Comparison of ENCODE assay signal across 8 mouse cellular contexts in the genomic region with DNA sequence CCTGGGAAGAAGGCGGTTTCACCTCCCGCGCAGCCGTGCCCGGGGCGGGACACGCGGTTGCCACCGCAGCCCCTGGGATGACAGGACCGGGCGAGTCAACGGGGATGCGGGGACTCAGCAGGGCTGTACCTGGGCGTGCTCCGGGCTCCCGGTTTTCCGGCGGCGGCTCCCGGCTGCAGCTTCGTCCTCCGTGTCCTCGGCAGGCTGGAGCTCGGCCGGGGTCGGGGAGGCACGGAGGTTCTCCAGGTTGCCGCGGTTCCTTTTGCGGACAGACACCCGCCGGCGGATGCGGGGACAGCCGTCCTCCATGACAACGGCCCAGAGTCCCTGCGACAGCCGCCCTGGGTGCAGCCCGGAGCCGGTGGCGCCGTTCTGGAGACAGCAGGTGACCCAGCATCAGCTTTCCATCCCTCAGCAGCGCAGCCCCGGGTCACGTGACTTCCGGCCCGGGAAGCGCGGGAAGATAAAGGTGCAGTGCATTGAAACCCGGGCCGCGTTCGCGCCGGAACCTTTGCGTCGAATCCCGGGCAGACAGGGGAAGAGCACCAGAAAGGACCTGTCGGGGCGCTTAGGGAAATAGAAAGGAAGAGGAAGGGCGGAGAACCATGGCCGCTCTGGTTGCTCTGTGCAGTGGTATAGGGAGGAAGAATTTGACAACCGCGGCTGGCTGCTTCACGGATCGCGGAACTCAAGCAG. TPM values are rescaled to one million over a fixed set of nuclear protein-coding genes. Genes with fewer than 3 reads are reported as not detected.
A peak's percentile ranks its signal among the peaks of the same experiment; 100 is the strongest.
DNase-seq lines count a peak whose midpoint lies in the region; ATAC-seq lines count a peak whose summit lies in the region.

A gene (minus strand): TSS at position 434 of the 696 bp plus-strand sequence.
A gene (plus strand): TSS at position 463 of the 696 bp plus-strand sequence.

- H3K4me1 ChIP-seq in hindbrain, embryonic 16.5 days (ENCODE audit: control insufficient read depth, insufficient read depth, low read depth, low read length) = peaks cover 11% of the 10 kb centered on the region

- peak within 1 kb of the TSS; percentile 90 for H3K9ac ChIP-seq in hindbrain, embryonic 16.5 days (ENCODE audit: low read depth, low read length)

- peaks cover 12% of the 10 kb centered on the region for H3K36me3 ChIP-seq in hindbrain, embryonic 16.5 days (ENCODE audit: control insufficient read depth, insufficient read depth, low read length)
- peaks cover 32% of the 10 kb centered on the region for H3K36me3 ChIP-seq in macrophage (ENCODE audit: inconsistent target)

- under 1% methylated on average over 56 of the region's 67 CpGs for WGBS in hindbrain, embryonic 16.5 days
- WGBS in macrophage (ENCODE audit: missing documents) = under 1% methylated on average over 63 of the region's 67 CpGs

- peak; percentile 90 for DNase-seq in T-cell, adult 2 months (ENCODE audit: low spot score)
- peak; percentile 94 to 95 for DNase-seq in cerebellum, postnatal 36 days
- peak; percentile 87 for DNase-seq in gastrocnemius, adult 18-20 months (ENCODE audit: low spot score)
- DNase-seq in left cerebral cortex, adult 18-20 months (ENCODE audit: low spot score in 2 of 2) = peak; percentile 92 to 96
- DNase-seq in right cerebral cortex, adult 18-20 months = peak; percentile 95
- peak; percentile 59 for DNase-seq in urinary bladder, postnatal 10 days (ENCODE audit: low spot score)

- no peaks in the 10 kb centered on the region for H3K9me3 ChIP-seq in hindbrain, embryonic 16.5 days (ENCODE audit: control insufficient read depth, low read length)

- ATAC-seq in hindbrain, embryonic 16.5 days = peak; percentile 99

- H3K27ac ChIP-seq in hindbrain, embryonic 16.5 days (ENCODE audit: low read depth, low read length) = peak within 1 kb of the TSS; percentile 66; the same call in 1 of the 2 replicates
- peak within 1 kb of the TSS; percentile 25 for H3K27ac ChIP-seq in macrophage

- H3K4me2 ChIP-seq in hindbrain, embryonic 16.5 days (ENCODE audit: low read length) = peak within 1 kb of the TSS; percentile 81

- H3K79me2 ChIP-seq in macrophage (ENCODE audit: inconsistent target) = peaks cover 40% of the 10 kb centered on the region

- no peaks in the 10 kb centered on the region for H3K27me3 ChIP-seq in hindbrain, embryonic 16.5 days (replicated peaks; ENCODE audit: control insufficient read depth, insufficient read depth, low read length)

- peak within 1 kb of the TSS; percentile 81 for H3K4me3 ChIP-seq in hindbrain, embryonic 16.5 days (ENCODE audit: low read length)
- peak within 1 kb of the TSS; percentile 85 for H3K4me3 ChIP-seq in macrophage (ENCODE audit: inconsistent target)

RNA-seq across cellular contexts. Expression of the first gene that starts in this region (rescaled TPM):
- total RNA-seq in gastrocnemius, adult 18-20 months (2021) = 1 to 10 TPM; 3.5 to 4.5 TPM
- polyA plus RNA-seq in hindbrain, embryonic 16.5 days (2015; fragmentation: Nextera tagmentation; extraction: Ambion mirVana) = 16.0 and 17.2 TPM in 2 replicates
- total RNA-seq in left cerebral cortex, adult 18-20 months (2021) = 10 to 100 TPM; 16.4 to 17.1 TPM
- 10 to 100 TPM in 17 of 26 experiments, 1 to 10 TPM in 9; 1.5 to 69.1 (median 26.3) TPM for total RNA-seq in macrophage (2018; cell fraction: chromatin; rRNA removed)
- total RNA-seq in macrophage (2018; cell fraction: cytosol; rRNA removed) = 1 to 10 TPM in 25 of 26 experiments, under 1 TPM in 1; 0.53 to 6.4 (median 3.5) TPM
- total RNA-seq in macrophage (2018; cell fraction: nucleus; rRNA removed) = 10 to 100 TPM in 14 of 26 experiments, 1 to 10 TPM in 12; 2.3 to 55.2 (median 13.8) TPM
- polyA plus RNA-seq in macrophage (2018) = 4.1 to 7.5 TPM (median 4.2 TPM) in 3 replicates

RNA-seq across cellular contexts. Expression of the second gene that starts in this region (rescaled TPM):
- total RNA-seq in gastrocnemius, adult 18-20 months (2021) = 10 to 100 TPM; 69.9 to 71.4 TPM
- 130 and 139 TPM in 2 replicates for polyA plus RNA-seq in hindbrain, embryonic 16.5 days (2015; fragmentation: Nextera tagmentation; extraction: Ambion mirVana)
- 10 to 100 TPM; 59.9 to 63.8 TPM for total RNA-seq in left cerebral cortex, adult 18-20 months (2021)
- 10 to 100 TPM in 22 of 26 experiments, 1 to 10 TPM in 4; 1.9 to 47.4 (median 16.9) TPM for total RNA-seq in macrophage (2018; cell fraction: chromatin; rRNA removed)
- 100 to 1,000 TPM in 8 of 26 experiments, 10 to 100 TPM in 18; 57.9 to 114 (median 88.9) TPM for total RNA-seq in macrophage (2018; cell fraction: cytosol; rRNA removed)
- 10 to 100 TPM in 25 of 26 experiments, 1 to 10 TPM in 1; 6.0 to 53.8 (median 32.9) TPM for total RNA-seq in macrophage (2018; cell fraction: nucleus; rRNA removed)
- polyA plus RNA-seq in macrophage (2018) = 85.7 to 113 TPM (median 87.1 TPM) in 3 replicates

Comparison
In these comparisons a context has a peak if more than half of its experiments do, and no peak if none do; other contexts are left out.
1. Peak in every context shown above with its lines: DNase-seq, ATAC-seq, H3K4me3 ChIP-seq and H3K27ac ChIP-seq.